Mouse (Mus musculus) lung, adult 2 months (tissue): ENCODE data around the gene Edem2.

Experiments
- CTCF ChIP-seq: fragments of 200-500 bp; IDR thresholded peaks from 2 replicates; pipeline ENCODE4 v1.5.1; 2011; ENCODE audit warnings: mild to moderate bottlenecking, low read length, control low read depth; ENCODE audit not compliant: insufficient read depth
- POLR2A ChIP-seq: fragments of 200-500 bp; IDR thresholded peaks from 2 replicates; pipeline ENCODE4 v1.6.1; 2011; ENCODE audit warnings: low read depth, mild to moderate bottlenecking, control low read depth, low read length, borderline replicate concordance; ENCODE audit errors: extremely low read depth

GRCm38 (mm10) chr2:155726302-155726701 is 3.0 kb downstream of the Edem2 start:
- TF ChIP-seq CTCF (no peak), POLR2A (no peak)
